Mouse (Mus musculus): ENCODE data around the gene Mturn. TPM values are rescaled to one million over a fixed set of nuclear protein-coding genes. Genes with fewer than 3 reads are reported as not detected.
A peak's percentile ranks its signal among the peaks of the same experiment; 100 is the strongest.

Gene Mturn
- polyA plus RNA-seq, 1 experiment: 23.9 TPM

GRCm38 (mm10) chr6:54718779-54719685 is 37.6 kb downstream of the Mturn start:
- Histone ChIP-seq H3K4me3 (ENCODE audit: insufficient read depth, low read depth, low read length) (no peak overlapping the region), H3K27me3 (replicated peaks; ENCODE audit: control insufficient read depth, insufficient read depth, low read length) (no peaks in the 10 kb centered on the region), H3K27ac (ENCODE audit: insufficient read depth, low read depth, low read length) (no peak overlapping the region), H3K36me3 (ENCODE audit: control insufficient read depth, insufficient read depth, low read length) (no peaks in the 10 kb centered on the region), H3K4me1 (ENCODE audit: control insufficient read depth, insufficient read depth, low read length) (peaks cover 13% of the 10 kb centered on the region; the same call in 1 of the 2 replicates)
- 79% methylated on average over 15 of the region's 15 CpGs for WGBS
- DNase-seq: no peak
- no peak for TF ChIP-seq POLR2A (IDR thresholded peaks at IDR 0.05; ENCODE audit: low read depth, low read length)
- TF ChIP-seq CTCF (conservative IDR thresholded peaks at IDR 0.05; ENCODE audit: insufficient read depth, insufficient read length, low read depth, low read length): no peak

GRCm38 (mm10) chr6:54719686-54720310 is 38.4 kb downstream of the Mturn start:
- H3K27ac ChIP-seq (ENCODE audit: insufficient read depth, low read depth, low read length): no peak overlapping the region; the same call in 1 of the 2 replicates
- H3K4me1 ChIP-seq (ENCODE audit: control insufficient read depth, insufficient read depth, low read length): peaks cover 13% of the 10 kb centered on the region; the same call in 1 of the 2 replicates
- WGBS: 54% methylated on average over 14 of the region's 14 CpGs
- DNase-seq: peak; percentile 54
- no peak overlapping the region for H3K4me3 ChIP-seq (ENCODE audit: insufficient read depth, low read depth, low read length)
- H3K27me3 ChIP-seq (replicated peaks; ENCODE audit: control insufficient read depth, insufficient read depth, low read length): no peaks in the 10 kb centered on the region
- TF ChIP-seq POLR2A (IDR thresholded peaks at IDR 0.05; ENCODE audit: low read depth, low read length) (no peak), CTCF (conservative IDR thresholded peaks at IDR 0.05; ENCODE audit: insufficient read depth, insufficient read length, low read depth, low read length) (no peak)
- no peaks in the 10 kb centered on the region for H3K36me3 ChIP-seq (ENCODE audit: control insufficient read depth, insufficient read depth, low read length)

DNA sequence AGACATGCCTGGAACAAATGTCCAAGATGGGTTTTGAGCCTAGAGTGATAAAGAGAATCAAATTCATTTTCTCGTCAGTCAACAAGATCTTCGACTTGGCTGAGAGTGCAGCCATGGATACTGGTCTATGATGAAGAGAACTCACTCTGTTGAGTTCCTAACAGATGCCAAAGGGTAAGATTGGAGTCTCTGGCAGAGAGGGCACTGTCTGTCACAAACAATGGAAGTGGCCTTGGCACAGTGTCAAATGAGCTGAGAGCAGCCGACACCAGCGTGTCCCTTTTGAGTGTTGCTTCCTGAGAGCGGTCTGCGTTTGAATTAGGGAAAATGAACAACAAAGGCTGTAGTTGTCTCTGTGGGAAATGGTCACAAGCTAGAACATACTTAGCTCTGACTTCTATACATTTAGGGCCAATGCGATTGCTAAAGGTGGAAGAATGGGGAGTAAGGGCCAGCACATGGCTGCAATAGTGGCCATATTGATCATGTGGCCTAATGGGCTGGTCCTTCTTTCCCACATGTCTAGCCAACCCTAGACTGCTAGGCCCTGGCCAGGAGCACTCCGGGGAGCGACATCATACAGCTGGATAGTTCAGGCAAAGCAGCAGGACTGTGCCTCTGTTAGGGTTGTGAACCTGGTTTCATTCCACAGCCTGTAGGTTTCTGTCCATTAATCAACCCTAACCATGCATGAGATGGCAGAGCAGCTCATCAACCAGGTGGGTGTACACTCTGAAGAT is 39.3 kb downstream of the Mturn start:
- Histone ChIP-seq H3K36me3 (ENCODE audit: control insufficient read depth, insufficient read depth, low read length) (no peaks in the 10 kb centered on the region), H3K4me3 (ENCODE audit: insufficient read depth, low read depth, low read length) (no peak overlapping the region), H3K4me1 (ENCODE audit: control insufficient read depth, insufficient read depth, low read length) (peaks cover 13% of the 10 kb centered on the region; the same call in 1 of the 2 replicates), H3K27ac (ENCODE audit: insufficient read depth, low read depth, low read length) (peak overlapping the region; percentile 80), H3K27me3 (replicated peaks; ENCODE audit: control insufficient read depth, insufficient read depth, low read length) (no peaks in the 10 kb centered on the region)
- WGBS: 79% methylated on average over 9 of the region's 9 CpGs
- peak; percentile 40 for DNase-seq
- TF ChIP-seq POLR2A (IDR thresholded peaks at IDR 0.05; ENCODE audit: low read depth, low read length) (no peak), CTCF (conservative IDR thresholded peaks at IDR 0.05; ENCODE audit: insufficient read depth, insufficient read length, low read depth, low read length) (no peak)

GRCm38 (mm10) chr6:54721252-54721635 is 39.8 kb downstream of the Mturn start:
- DNase-seq: peak; percentile 72
- peaks cover 16% of the 10 kb centered on the region; the same call in 1 of the 2 replicates for H3K4me1 ChIP-seq (ENCODE audit: control insufficient read depth, insufficient read depth, low read length)
- H3K27me3 ChIP-seq (replicated peaks; ENCODE audit: control insufficient read depth, insufficient read depth, low read length): no peaks in the 10 kb centered on the region
- no peaks in the 10 kb centered on the region for H3K36me3 ChIP-seq (ENCODE audit: control insufficient read depth, insufficient read depth, low read length)
- TF ChIP-seq POLR2A (IDR thresholded peaks at IDR 0.05; ENCODE audit: low read depth, low read length) (no peak), CTCF (conservative IDR thresholded peaks at IDR 0.05; ENCODE audit: insufficient read depth, insufficient read length, low read depth, low read length) (no peak)
- 71% methylated on average over 4 of the region's 4 CpGs for WGBS
- peak overlapping the region; percentile 80 for H3K27ac ChIP-seq (ENCODE audit: insufficient read depth, low read depth, low read length)
- no peak overlapping the region for H3K4me3 ChIP-seq (ENCODE audit: insufficient read depth, low read depth, low read length)

DNA sequence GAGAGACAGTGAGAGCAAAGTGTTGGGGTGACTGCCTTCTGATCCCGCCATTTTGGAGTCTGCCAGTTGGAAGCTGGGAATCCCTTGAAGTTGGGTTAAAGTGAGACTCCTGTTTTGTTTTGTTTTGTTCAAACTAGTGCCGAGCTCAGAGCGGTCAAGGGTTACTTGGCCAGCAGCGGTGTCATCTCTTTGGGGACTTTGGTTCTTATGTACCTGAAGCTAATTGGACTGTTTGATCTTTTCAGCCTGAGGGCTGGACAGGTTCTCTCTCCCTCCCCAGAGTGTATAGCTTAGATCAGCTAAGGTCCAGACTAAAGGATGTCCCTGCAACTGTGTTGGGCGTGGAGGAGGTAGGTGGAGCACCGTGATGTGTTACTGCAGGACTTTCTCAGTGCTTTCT is 44.9 kb downstream of the Mturn start:
- Histone ChIP-seq H3K4me3 (ENCODE audit: insufficient read depth, low read depth, low read length) (no peak overlapping the region), H3K4me1 (ENCODE audit: control insufficient read depth, insufficient read depth, low read length) (peaks cover 12% of the 10 kb centered on the region; the same call in 1 of the 2 replicates), H3K27ac (ENCODE audit: insufficient read depth, low read depth, low read length) (peak overlapping the region; percentile 19; the same call in 1 of the 2 replicates), H3K27me3 (replicated peaks; ENCODE audit: control insufficient read depth, insufficient read depth, low read length) (no peaks in the 10 kb centered on the region), H3K36me3 (ENCODE audit: control insufficient read depth, insufficient read depth, low read length) (no peaks in the 10 kb centered on the region)
- TF ChIP-seq CTCF (conservative IDR thresholded peaks at IDR 0.05; ENCODE audit: insufficient read depth, insufficient read length, low read depth, low read length) (no peak), POLR2A (IDR thresholded peaks at IDR 0.05; ENCODE audit: low read depth, low read length) (no peak)
- WGBS: 61% methylated on average over 6 of the region's 6 CpGs
- DNase-seq: peak; percentile 77

GRCm38 (mm10) chr6:54726796-54727195 is 45.4 kb downstream of the Mturn start:
- Histone ChIP-seq H3K27ac (ENCODE audit: insufficient read depth, low read depth, low read length) (peak overlapping the region; percentile 13; the same call in 1 of the 2 replicates), H3K4me1 (ENCODE audit: control insufficient read depth, insufficient read depth, low read length) (peaks cover 12% of the 10 kb centered on the region; the same call in 1 of the 2 replicates), H3K36me3 (ENCODE audit: control insufficient read depth, insufficient read depth, low read length) (no peaks in the 10 kb centered on the region), H3K27me3 (replicated peaks; ENCODE audit: control insufficient read depth, insufficient read depth, low read length) (no peaks in the 10 kb centered on the region), H3K4me3 (ENCODE audit: insufficient read depth, low read depth, low read length) (no peak overlapping the region)
- no peak for TF ChIP-seq CTCF (conservative IDR thresholded peaks at IDR 0.05; ENCODE audit: insufficient read depth, insufficient read length, low read depth, low read length)
- TF ChIP-seq POLR2A (IDR thresholded peaks at IDR 0.05; ENCODE audit: low read depth, low read length): no peak
- DNase-seq: no peak
- WGBS: 83% methylated on average over 6 of the region's 6 CpGs

Data from kidney, adult 2 months (tissue).